Mouse (Mus musculus) left cerebral cortex, postnatal 36 days (tissue): ENCODE data around the gene Kdm2b. TPM values are rescaled to one million over a fixed set of nuclear protein-coding genes. Genes with fewer than 3 reads are reported as not detected.

Experiments
- DNase-seq, 2 experiments: peaks; one replicate each; pipeline ENCODE4 v3.0.0; 2021 to 2022; ENCODE audit warnings: low spot score in 2 of 2, mixed read lengths in 1 of 2
- intact Hi-C: fragments of 180-260 bp; cut with DNase I; formaldehyde crosslinking; loops from one replicate; pipeline ENCODE4 v1.15.1; 2025
- total RNA-seq, 2 experiments: library from RNA; stranded (reverse); gene quantifications; 2 replicates each; pipeline ENCODE4 v1.2.3; 2021

Gene Kdm2b
- total RNA-seq, 2 experiments from 2014 or later: 23.7 to 27.3 TPM

DNA sequence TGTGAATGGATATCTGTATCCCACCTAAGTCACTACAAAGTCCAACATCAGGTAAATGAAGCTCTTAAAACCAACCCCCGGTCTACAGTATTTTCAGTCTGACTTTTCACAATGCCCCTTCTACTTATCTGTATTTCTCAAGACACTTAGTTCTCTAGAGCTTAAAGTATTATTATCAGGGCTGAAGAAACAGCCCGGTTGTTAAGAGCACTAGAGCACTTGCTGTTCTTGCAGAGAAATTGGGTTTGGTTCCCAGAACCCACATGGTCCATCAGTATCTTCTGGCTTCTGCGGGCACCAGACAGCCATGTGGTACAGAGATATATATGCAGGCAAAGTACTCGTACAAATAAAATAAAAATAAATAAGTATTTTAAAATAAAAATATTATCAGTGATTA is 167.2 kb downstream of the Kdm2b start:
- intact Hi-C loops: no loop called here
- DNase-seq: no peak

DNA sequence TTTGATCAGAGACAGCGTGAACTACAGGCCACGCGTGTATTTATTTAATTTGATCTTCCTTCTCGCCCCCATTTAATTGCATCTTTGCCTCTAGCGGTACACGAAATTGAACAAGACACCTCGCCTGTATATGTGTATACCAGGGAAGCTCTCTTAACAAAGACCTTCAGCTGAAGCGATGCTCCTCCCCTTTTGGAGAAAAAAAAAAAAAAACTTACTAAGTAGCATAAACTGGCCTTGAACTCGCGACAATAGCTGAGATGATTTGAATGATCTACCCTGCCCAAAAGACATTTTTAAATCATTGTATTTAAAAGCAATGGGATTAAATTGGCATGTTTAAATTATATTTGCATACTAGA is 168.1 kb downstream of the Kdm2b start:
- no peak for DNase-seq
- intact Hi-C loops: no loop called here

DNA sequence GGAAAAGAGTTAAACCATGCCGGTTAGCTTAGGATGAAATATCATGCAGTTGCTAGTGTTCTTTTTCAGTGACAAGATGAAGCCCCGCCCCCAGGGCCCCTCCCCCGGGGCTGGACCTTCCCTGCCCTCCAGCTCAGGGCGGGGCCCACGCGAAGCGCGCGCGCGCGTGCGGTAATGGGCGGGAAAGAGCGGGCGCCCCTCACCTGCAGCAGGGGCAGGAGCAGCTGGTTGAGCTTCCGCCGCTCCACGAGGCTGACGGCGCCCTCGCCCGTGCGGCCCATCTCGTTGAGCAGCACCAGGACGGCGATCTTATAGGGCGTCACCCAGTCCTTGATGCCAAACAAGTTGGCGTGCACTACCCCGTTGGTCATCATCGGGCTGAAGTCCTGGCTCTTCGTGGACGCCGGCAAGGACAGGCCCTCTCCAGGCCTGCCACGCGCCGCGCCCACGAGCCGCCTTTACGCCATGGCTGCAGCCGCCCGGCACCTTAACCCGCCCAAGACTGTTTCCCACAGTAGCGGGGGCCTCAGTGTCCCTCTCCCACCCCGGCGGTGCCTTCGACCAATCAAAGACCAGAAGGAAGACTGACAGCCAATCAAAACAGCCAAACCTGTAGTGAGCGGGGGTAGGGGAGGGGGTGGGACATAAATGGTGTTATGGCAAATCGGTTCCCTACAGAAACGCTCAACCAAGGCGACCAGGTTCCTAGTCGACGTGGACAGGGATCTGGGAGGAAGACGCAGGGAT is 168.7 kb downstream of the Kdm2b start, which contains the start of gene Anapc5:
Gene Anapc5, minus strand, starts transcription at position 563 of the 747 bp plus-strand sequence.
- intact Hi-C loops: no loop called here
- peak; percentile 92 for DNase-seq

Other genes starting within 250 kb of the Kdm2b start
- 100 to 1,000 TPM; 243 to 273 TPM for gene Camkk2, start 210.4 kb downstream of the Kdm2b start, total RNA-seq
- 100 to 1,000 TPM; 208 to 231 TPM for gene Anapc5, start 168.5 kb downstream of the Kdm2b start, total RNA-seq
- gene Rnf34, start 139.8 kb downstream of the Kdm2b start, total RNA-seq: 10 to 100 TPM; 50.4 to 53.8 TPM
- gene Orai1, start 25.3 kb upstream of the Kdm2b start, total RNA-seq: 1 to 10 TPM; 7.0 to 7.9 TPM
- gene Morn3, start 57.2 kb upstream of the Kdm2b start, total RNA-seq: not detected
- 10 to 100 TPM; 13.2 to 17.7 TPM for gene Tmem120b, start 78.6 kb upstream of the Kdm2b start, total RNA-seq
- gene Rhof, start 142.9 kb upstream of the Kdm2b start, total RNA-seq: 10 to 100 TPM; 51.3 to 53.0 TPM
- gene Setd1b, start 152.4 kb upstream of the Kdm2b start, total RNA-seq: 10 to 100 TPM; 27.9 to 35.0 TPM
- 10 to 100 TPM; 28.6 to 29.6 TPM for gene Psmd9, start 179.6 kb upstream of the Kdm2b start, total RNA-seq
- not detected for gene Hpd, start 192.9 kb upstream of the Kdm2b start, total RNA-seq